Mouse (Mus musculus) adrenal gland (tissue): ENCODE results near the gene Sh3pxd2a.

Experiments used
- intact Hi-C: fragments of 180-260 bp; cut with DNase I; formaldehyde crosslinking; loops from one replicate; pipeline ENCODE4 v1.15.1; 2025
- long read RNA-seq, 2 experiments: library from polyadenylated mRNA; unstranded; transcript quantifications; one replicate each; pipeline ENCODE4 v2.0.0; 2020; ENCODE audit warnings: borderline replicate concordance in 1 of 2; ENCODE audit not compliant: insufficient replicate concordance in 1 of 2

Gene Sh3pxd2a
- long read RNA-seq, experiment 1, partial matches to known transcripts, result 0 of 4 reads
- long read RNA-seq, experiment 1, other reads (novel, unspliced or antisense), result 4 of 4 reads
- long read RNA-seq, experiment 2, partial matches to known transcripts, result 1 of 3 reads
- long read RNA-seq, experiment 2, other reads (novel, unspliced or antisense), result 2 of 3 reads

GRCm38 (mm10) chr19:47464304-47465241 lies at the start of gene Sh3pxd2a:
Sh3pxd2a (minus strand) TSS chr19:47464401.
- intact Hi-C loops, result loop anchor here (5.0 to 10.0 kb wide), 2 partner anchors 82 to 110 kb away; no protein-coding TSS in a partner anchor

GRCm38 (mm10) chr19:47513618-47513897 lies 49.4 kb upstream of the Sh3pxd2a start:
- intact Hi-C loops, result loop anchor here (10.0 kb wide), 1 partner anchor 221 kb away; the partner anchor contains the start of gene Sfr1

- intact Hi-C loops, result loop anchor here (10.0 kb wide), 1 partner anchor 222 kb away; the partner anchor contains the start of gene Sfr1
These were observed 48.8 kb upstream of the Sh3pxd2a start for GRCm38 (mm10) chr19:47512794-47513617.

GRCm38 (mm10) chr19:47511958-47512357 lies 47.8 kb upstream of the Sh3pxd2a start:
- intact Hi-C loops, result loop anchor here (10.0 kb wide), 1 partner anchor 223 kb away; the partner anchor contains the start of gene Sfr1

- intact Hi-C loops, result loop anchor here (10.0 kb wide), 1 partner anchor 224 kb away; the partner anchor contains the start of gene Sfr1
These were observed 47.1 kb upstream of the Sh3pxd2a start for GRCm38 (mm10) chr19:47511294-47511675.

GRCm38 (mm10) chr19:47510473-47511293 lies 46.5 kb upstream of the Sh3pxd2a start:
- intact Hi-C loops, result loop anchor here (10.0 kb wide), 1 partner anchor 224 kb away; the partner anchor contains the start of gene Sfr1

- intact Hi-C loops, result loop anchor here (10.0 kb wide), 1 partner anchor 225 kb away; the partner anchor contains the start of gene Sfr1
These were observed 45.9 kb upstream of the Sh3pxd2a start for GRCm38 (mm10) chr19:47510135-47510472.

- intact Hi-C loops, result loop anchor here (5.0 kb wide), 2 partner anchors 113 to 313 kb away; no protein-coding TSS in a partner anchor
These were observed 44.6 kb upstream of the Sh3pxd2a start for GRCm38 (mm10) chr19:47508771-47509281.

GRCm38 (mm10) chr19:47508191-47508590 lies 44.0 kb upstream of the Sh3pxd2a start:
- intact Hi-C loops, result loop anchor here (5.0 kb wide), 2 partner anchors 114 to 314 kb away; no protein-coding TSS in a partner anchor

GRCm38 (mm10) chr19:47507128-47508121 lies 43.2 kb upstream of the Sh3pxd2a start:
- intact Hi-C loops, result loop anchor here (5.0 kb wide), 2 partner anchors 115 to 315 kb away; no protein-coding TSS in a partner anchor

- intact Hi-C loops, result loop anchor here (1.0 kb wide), 1 partner anchor 147 kb away; no protein-coding TSS in a partner anchor
These were observed 39.4 kb upstream of the Sh3pxd2a start for GRCm38 (mm10) chr19:47503625-47504024.

- intact Hi-C loops, result no loop called here
These were observed 38.4 kb upstream of the Sh3pxd2a start for GRCm38 (mm10) chr19:47502563-47502962.

GRCm38 (mm10) chr19:47500389-47501011 lies 36.3 kb upstream of the Sh3pxd2a start:
- intact Hi-C loops, result no loop called here

- intact Hi-C loops, result no loop called here
These were observed 35.6 kb upstream of the Sh3pxd2a start for GRCm38 (mm10) chr19:47499841-47500240.

- intact Hi-C loops, result no loop called here
These were observed 34.7 kb upstream of the Sh3pxd2a start for GRCm38 (mm10) chr19:47498942-47499341.

- intact Hi-C loops, result no loop called here
These were observed 33.5 kb upstream of the Sh3pxd2a start for GRCm38 (mm10) chr19:47497736-47498135.

GRCm38 (mm10) chr19:47497313-47497712 lies 33.1 kb upstream of the Sh3pxd2a start:
- intact Hi-C loops, result no loop called here
